Mouse (Mus musculus) heart, adult 2 months (tissue): ENCODE measurements around the gene Gm1043. TPM values are rescaled to one million over a fixed set of nuclear protein-coding genes. Genes with fewer than 3 reads are reported as not detected.

ENCODE experiments used
- DNase-seq, 2 experiments: peaks; one replicate each; pipeline ENCODE4 v3.0.0; 2021
- H3K27ac ChIP-seq: fragments of 200-600 bp; 2 replicates; pipeline ENCODE4 v1.8.1; 2022
- H3K27me3 ChIP-seq: fragments of 200-500 bp; 2 replicates; pipeline ENCODE4 v1.6.1; 2012; ENCODE audit warnings: mild to moderate bottlenecking, low read length, inconsistent platforms, mixed read lengths; ENCODE audit not compliant: control insufficient read depth, insufficient read depth
- H3K36me3 ChIP-seq: fragments of 200-500 bp; 2 replicates; pipeline ENCODE4 v1.6.1; 2012; ENCODE audit warnings: low read length, inconsistent platforms; ENCODE audit not compliant: control insufficient read depth, insufficient read depth
- H3K4me1 ChIP-seq: fragments of 200-500 bp; 2 replicates; pipeline ENCODE4 v1.6.1; 2011; ENCODE audit warnings: low read length; ENCODE audit not compliant: control insufficient read depth, insufficient read depth
- H3K4me3 ChIP-seq: fragments of 200-600 bp; 2 replicates; pipeline ENCODE4 v1.8.1; 2022
- H3K79me2 ChIP-seq: fragments of 200-500 bp; replicated peaks from 2 replicates; pipeline ENCODE4 v1.6.1; 2012; ENCODE audit warnings: mild to moderate bottlenecking, inconsistent platforms, low read length, moderate library complexity, mixed read lengths; ENCODE audit not compliant: control insufficient read depth, insufficient read depth
- H3K9ac ChIP-seq: fragments of 200-500 bp; 2 replicates; pipeline ENCODE4 v1.6.1; 2012; ENCODE audit warnings: low read depth, mild to moderate bottlenecking, control low read depth, inconsistent platforms, low read length, mixed read lengths
- CTCF ChIP-seq: fragments of 200-600 bp; IDR thresholded peaks from 2 replicates; pipeline ENCODE4 v1.8.1; 2022; ENCODE audit warnings: antibody characterized with exemption, mild to moderate bottlenecking, moderate library complexity
- EP300 ChIP-seq: fragments of 200-500 bp; IDR thresholded peaks from 2 replicates; pipeline ENCODE4 v1.6.1; 2011; ENCODE audit warnings: low read depth, low read length, control low read depth; ENCODE audit not compliant: insufficient read depth
- POLR2A ChIP-seq: fragments of 200-500 bp; IDR thresholded peaks from 2 replicates; pipeline ENCODE4 v1.6.1; 2011; ENCODE audit warnings: mild to moderate bottlenecking, low read depth, low read length, control low read depth; ENCODE audit not compliant: insufficient read depth
- WGBS: fragments of 180-500 bp; shearing (Covaris S2); methylation state at CpG from one replicate; pipeline ENCODE4 v1.1.7; 2018; 5-methylcytosine and 5-hydroxymethylcytosine counted together
- intact Hi-C: fragments of 180-260 bp; cut with DNase I; formaldehyde crosslinking; loops from one replicate; pipeline ENCODE4 v1.15.1; 2025
- polyA plus RNA-seq: library from polyadenylated mRNA; depleted of rRNA; stranded (reverse); fragments of >200 nt; gene quantifications from 2 replicates; pipeline ENCODE4 v1.2.3, GENCODE M21; 2012
- total RNA-seq, 2 experiments: library from RNA; stranded (reverse); gene quantifications; 2 replicates each; pipeline ENCODE4 v1.2.3; 2021

Gm1043 gene
- total and polyA plus RNA-seq, 3 experiments, result not detected

GRCm38 (mm10) chr5:37147536-37147935 is 62.4 kb downstream of the Gm1043 start:
- Histone ChIP-seq H3K4me1 (no peaks in the 10 kb centered on the region), H3K27ac (no peak overlapping the region), H3K4me3 (no peak overlapping the region), H3K27me3 (no peaks in the 10 kb centered on the region), H3K79me2 (no peaks in the 10 kb centered on the region), H3K36me3 (no peaks in the 10 kb centered on the region), H3K9ac (no peak overlapping the region)
- intact Hi-C loops, result loop anchor here (5.0 kb wide), 1 partner anchor 140 kb away; no protein-coding TSS in a partner anchor
- TF ChIP-seq CTCF (peak; percentile 86), EP300 (no peak), POLR2A (no peak)
- 13% methylated on average over 4 of the region's 4 CpGs for WGBS
- DNase-seq, result peak; percentile 9 to 38

- DNase-seq, result no peak
- Histone ChIP-seq H3K27ac (no peak overlapping the region), H3K79me2 (no peaks in the 10 kb centered on the region), H3K4me1 (no peaks in the 10 kb centered on the region), H3K27me3 (no peaks in the 10 kb centered on the region), H3K36me3 (no peaks in the 10 kb centered on the region), H3K9ac (no peak overlapping the region), H3K4me3 (no peak overlapping the region)
- 47% methylated on average over 5 of the region's 5 CpGs for WGBS
- intact Hi-C loops, result no loop called here
- TF ChIP-seq CTCF, result no peak
- TF ChIP-seq EP300, result no peak
- no peak for TF ChIP-seq POLR2A
Measured at GRCm38 (mm10) chr5:37150650-37151049, 65.5 kb downstream of the Gm1043 start.

GRCm38 (mm10) chr5:37154472-37154871 is 69.3 kb downstream of the Gm1043 start:
- no peaks in the 10 kb centered on the region for H3K36me3 ChIP-seq
- H3K4me3 ChIP-seq, result no peak overlapping the region
- H3K27me3 ChIP-seq, result no peaks in the 10 kb centered on the region; the same call in 1 of the 2 replicates
- no peak overlapping the region for H3K9ac ChIP-seq
- H3K4me1 ChIP-seq, result no peaks in the 10 kb centered on the region
- intact Hi-C loops, result no loop called here
- 62% methylated on average over 7 of the region's 7 CpGs for WGBS
- no peak overlapping the region for H3K27ac ChIP-seq
- H3K79me2 ChIP-seq, result no peaks in the 10 kb centered on the region
- no peak for TF ChIP-seq CTCF
- TF ChIP-seq EP300, result no peak
- no peak for TF ChIP-seq POLR2A
- DNase-seq, result no peak

- Histone ChIP-seq H3K4me1 (no peaks in the 10 kb centered on the region), H3K9ac (no peak overlapping the region), H3K27ac (no peak overlapping the region), H3K36me3 (no peaks in the 10 kb centered on the region), H3K4me3 (no peak overlapping the region), H3K27me3 (peaks cover 8% of the 10 kb centered on the region), H3K79me2 (no peaks in the 10 kb centered on the region)
- TF ChIP-seq EP300 (no peak), POLR2A (no peak), CTCF (no peak)
- WGBS, result 57% methylated on average over 7 of the region's 7 CpGs
- intact Hi-C loops, result no loop called here
- DNase-seq, result no peak
Measured at GRCm38 (mm10) chr5:37158408-37158807, 73.2 kb downstream of the Gm1043 start.

- Histone ChIP-seq H3K4me3 (no peak overlapping the region), H3K79me2 (no peaks in the 10 kb centered on the region), H3K9ac (no peak overlapping the region), H3K4me1 (no peaks in the 10 kb centered on the region), H3K36me3 (no peaks in the 10 kb centered on the region), H3K27ac (no peak overlapping the region), H3K27me3 (peaks cover 9% of the 10 kb centered on the region)
- DNase-seq, result peak; percentile 20 to 30
- TF ChIP-seq CTCF (peak; percentile 67), POLR2A (no peak)
- intact Hi-C loops, result no loop called here
- whole genome bisulfite sequencing, result 8% methylated on average over 75 of the region's 75 CpGs
Measured at GRCm38 (mm10) chr5:37162871-37163781, 78.0 kb downstream of the Gm1043 start.

GRCm38 (mm10) chr5:37176466-37176865 is 91.3 kb downstream of the Gm1043 start:
- Histone ChIP-seq H3K9ac (no peak overlapping the region), H3K4me1 (no peaks in the 10 kb centered on the region), H3K27ac (no peak overlapping the region), H3K36me3 (no peaks in the 10 kb centered on the region), H3K4me3 (no peak overlapping the region), H3K79me2 (no peaks in the 10 kb centered on the region), H3K27me3 (no peaks in the 10 kb centered on the region)
- WGBS, result 23% methylated on average over 4 of the region's 4 CpGs
- DNase-seq, result no peak
- TF ChIP-seq CTCF (no peak), EP300 (no peak), POLR2A (no peak)
- intact Hi-C loops, result no loop called here
